Mouse (Mus musculus): ENCODE results near the gene Drg1. TPM values are rescaled to one million over a fixed set of nuclear protein-coding genes. Genes with fewer than 3 reads are reported as not detected.
A peak's percentile ranks its signal among the peaks of the same experiment; 100 is the strongest.

Gene Drg1
- polyA plus RNA-seq (2017; shearing (Covaris generic)) = 100 to 1,000 TPM; 162 to 177 (median 172) TPM

DNA sequence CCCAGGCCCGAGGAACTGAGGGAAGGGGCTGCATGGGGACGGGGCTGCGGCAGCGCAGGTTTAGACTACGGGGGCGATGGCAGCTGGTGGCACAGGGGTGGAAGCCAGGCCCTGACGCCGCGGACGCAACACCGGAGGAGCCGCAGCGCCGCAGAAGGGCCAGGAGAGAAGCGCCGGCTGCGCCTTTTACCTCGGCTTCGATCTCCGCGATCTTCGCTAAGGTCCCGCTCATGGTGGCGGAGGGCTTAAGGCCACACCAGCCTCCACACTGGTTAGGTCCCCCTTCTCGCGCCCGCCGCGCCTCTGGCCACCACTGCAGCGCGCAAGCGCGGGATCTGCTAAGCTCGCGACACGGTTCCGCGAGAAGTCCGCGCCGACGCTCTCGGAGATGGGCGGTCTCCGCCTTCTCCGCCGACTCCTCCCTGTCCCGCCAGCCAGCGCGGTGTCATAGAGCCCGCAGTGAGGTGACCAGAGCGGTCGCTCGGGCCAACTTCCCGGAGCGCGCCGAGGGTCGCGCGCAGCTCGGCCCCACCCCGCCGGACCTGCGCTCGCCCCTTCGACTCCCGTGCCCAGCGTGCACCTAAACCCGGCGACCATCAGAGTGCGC is at the start of gene Drg1:
Drg1 (minus strand) TSS at position 337 of the 607 bp plus-strand sequence.
- peak; percentile 98 for ATAC-seq

DNA sequence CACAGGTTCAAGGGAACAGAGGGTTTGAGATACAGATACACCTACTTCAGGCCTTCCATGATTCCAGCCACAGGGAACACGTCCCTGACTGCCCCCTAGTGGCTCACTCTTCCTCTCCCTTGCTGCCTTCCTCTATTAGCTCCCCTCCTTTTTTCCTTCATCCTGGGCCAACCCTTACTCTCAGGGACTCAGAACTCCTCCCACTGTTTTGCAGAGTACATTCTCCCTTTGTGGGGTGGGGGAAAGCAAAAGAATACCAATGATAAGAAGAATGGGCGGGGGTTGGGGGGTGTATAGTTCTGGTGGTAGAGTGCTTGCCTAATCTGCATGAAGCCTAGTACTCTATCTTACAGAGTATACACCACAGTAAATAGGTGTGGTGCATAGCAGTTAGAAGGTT is 47.9 kb upstream of the Drg1 start:
- no peak for ATAC-seq

DNA sequence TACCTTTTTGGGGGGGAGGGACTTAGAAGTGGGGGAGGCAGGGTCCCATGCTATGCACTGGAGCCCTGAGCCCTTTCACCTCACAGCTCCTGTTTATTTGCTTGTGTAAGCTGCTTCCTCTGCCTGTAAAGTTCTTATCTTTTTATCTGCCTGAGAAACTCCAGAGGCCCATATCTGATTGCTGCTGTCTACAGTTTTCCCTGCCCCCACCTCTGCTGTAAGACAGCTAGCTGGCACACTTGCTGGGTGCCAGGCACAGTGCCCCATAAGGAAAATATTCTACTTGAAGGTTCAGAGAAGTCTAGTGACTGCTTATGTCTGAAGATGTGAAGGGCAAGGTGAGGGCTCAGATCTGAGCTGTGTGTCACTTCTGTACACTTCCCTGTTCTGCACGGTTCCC is 47.1 kb upstream of the Drg1 start:
- ATAC-seq = peak; percentile 43

DNA sequence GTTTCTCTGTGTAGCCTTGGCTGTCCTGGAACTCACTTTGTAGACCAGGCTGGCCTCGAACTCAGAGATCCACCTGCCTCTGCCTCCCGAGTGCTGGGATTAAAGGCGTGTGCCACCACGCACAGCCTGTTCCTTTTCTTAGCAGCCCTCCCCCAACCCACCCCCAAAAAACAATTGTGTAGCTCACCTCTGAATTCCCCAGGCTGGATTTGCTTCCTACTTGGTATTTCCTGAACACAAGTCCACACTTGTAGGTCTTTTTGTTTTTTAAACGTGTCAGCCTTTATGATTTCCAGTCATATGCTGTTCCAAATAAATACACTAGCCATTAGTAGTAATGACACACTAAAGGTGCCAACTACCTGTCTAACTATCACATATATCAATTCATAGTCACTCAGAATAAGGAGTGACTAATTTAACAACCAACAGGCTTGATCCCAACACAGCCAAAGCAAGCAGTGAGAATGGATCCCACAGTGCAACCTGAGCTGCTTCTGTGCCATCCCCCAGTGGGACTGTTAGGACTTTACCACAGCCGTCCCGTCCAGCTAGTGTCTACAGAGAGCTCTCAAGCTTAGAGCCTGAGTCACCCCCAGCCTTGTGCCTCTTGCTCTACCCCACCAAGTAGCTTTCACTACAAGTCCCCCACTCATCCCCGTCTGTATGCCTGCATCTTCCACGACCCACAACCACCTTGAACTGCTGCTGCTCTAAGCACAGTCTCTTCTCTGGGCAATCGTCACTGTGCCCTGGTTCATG is 45.6 kb upstream of the Drg1 start:
- no peak for ATAC-seq

DNA sequence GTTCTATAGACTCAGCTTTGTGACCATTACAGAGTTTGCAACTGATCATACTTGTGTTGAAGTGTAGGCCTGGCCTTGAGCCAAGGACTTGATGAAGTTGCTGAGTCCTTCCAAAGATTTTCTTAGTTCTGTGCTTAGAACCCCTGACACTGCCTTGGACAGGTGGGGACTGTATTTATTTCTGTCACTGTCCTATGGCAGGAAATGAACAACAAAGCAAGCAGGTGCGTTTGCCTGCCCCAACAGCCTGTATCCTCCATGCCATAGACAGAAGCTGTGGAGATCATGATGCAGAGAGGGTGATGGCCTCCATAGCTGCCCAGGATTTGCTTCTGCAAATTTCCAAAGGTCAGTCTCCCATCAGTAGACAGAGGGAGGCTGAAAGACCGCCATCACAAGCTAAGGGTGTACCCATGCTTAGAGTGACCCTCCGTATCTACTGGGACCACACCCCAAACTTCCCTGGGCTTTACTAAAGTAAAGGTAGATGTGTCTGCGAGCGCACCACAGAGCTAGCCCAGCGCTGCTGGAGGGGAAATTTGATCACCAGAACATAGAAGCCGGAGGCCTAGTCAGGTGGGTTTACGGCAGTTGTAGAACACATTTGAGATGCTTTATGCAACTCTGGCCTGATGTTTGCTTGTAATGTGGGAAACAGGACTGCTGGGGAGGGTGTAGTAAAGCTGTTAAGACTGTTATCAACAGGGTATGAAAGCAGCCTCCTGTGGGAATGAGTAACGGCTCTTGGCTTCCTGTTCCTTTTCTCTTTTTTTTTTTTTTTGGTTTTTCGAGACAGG is 44.8 kb upstream of the Drg1 start:
- ATAC-seq = no peak

DNA sequence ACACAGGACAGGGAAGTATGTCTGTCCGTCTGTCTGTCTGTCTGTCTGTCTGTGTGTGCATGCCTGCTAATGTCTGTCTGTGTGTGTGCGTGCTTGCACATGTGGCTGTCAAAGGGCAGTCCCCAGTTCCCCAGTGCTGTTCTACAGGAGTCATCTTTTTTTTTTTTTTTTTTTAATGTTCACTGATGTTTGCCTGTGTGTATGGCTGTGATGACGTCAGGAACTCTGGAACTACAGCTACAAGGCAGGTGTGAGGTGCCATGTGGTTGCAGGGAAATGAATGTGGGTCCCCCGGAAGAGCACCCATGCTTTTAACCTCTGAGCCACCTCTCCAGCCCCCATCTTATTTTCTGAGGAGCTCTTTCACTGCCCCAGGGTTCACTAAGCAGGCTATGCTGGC is 43.7 kb upstream of the Drg1 start:
- no peak for ATAC-seq

DNA sequence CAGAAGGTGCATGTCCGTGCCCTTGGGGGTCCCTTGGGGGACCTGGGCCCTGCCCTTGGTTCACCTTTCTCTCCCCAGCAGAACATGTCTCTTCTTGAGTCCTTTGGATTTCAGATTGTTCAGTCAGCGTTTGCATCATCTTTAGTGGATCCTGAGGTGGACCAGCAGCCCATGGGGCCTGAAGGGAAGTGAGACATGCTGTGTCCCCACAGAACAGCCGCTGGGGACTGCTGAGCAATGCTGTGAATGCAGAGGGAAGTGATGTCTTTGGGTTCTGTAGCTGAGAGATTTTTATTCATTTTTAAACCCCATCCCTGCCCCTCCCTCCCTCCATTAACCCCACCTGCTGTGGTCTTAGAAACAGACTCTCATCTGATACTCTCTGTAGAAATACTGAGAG is 41.7 kb upstream of the Drg1 start:
- no peak for ATAC-seq

DNA sequence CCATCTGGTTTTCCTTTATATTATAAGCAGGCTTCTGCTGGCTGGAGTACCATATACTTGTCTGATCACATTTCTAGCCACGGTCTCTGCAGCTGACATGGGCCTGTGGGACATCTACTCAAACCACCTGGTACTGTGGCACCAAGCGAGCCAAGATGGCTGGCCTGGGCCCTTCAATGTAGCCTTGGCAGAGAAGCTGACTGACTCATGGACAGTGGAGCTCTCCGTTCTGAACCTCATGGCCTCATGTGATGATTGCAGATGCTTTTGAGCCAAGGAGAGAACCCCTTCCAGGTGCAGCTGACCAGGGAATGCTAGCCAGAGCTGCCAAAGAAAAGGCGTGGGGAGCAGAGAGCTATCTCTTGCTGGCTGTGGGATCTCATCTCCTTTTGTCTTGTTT is 39.6 kb upstream of the Drg1 start:
- no peak for ATAC-seq

DNA sequence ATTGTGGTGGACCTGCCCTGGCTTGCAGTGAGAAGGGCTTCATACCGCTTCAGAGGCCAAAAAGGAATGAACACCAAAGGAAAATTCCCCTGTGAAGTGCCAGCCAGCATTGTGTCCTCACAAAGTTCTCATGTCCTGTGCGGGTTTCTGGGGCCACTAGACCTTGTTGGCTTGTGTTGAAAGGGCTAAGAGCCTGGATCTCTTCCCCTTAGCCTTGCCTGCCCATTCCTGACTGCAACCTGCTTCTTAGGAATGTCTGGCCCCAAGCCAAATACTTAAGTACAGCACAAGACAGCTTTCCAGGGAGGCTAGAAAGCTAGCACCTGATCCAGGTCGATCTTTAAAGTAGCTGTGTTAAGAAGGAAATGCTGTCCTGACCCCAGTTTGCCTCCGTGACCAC is 36.6 kb upstream of the Drg1 start:
- no peak for ATAC-seq

DNA sequence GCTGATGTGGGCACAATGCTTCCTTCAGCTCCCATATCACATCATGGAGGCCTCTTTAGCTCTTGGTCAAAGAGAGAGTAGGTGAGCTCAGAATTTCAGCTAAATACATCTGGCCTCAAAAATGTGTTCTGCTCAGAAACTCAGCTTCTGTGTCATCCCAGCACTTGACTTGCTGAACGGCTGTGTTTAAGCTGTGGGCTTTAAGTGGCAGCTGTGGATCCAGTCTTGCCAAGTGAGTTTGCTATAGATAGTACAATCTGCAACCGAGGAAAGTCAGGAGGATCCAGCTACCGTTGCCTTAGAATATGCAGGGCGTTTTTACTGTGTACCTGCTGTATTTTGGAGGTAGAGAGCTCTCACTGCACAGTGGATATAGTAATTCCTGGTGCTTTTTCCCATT is 36.2 kb upstream of the Drg1 start:
- ATAC-seq = no peak

DNA sequence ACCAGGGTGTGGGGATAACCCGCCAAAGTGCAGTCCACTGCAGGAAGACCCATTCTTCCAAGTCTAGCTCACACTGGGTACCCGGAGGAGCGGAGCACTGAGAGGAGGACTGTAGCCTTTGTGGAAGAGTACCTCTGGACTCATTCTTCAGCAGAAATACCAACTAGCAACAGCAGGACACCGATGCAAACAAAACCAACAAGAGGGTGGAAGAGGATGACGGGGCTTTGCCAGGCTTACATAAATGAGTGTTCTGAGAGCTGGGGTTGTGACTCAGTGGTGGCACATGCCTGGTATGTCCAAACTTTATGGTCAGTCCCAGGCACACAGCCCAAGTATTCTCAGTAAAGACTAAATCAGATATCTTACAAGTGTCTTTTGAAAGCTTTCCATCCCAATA is 34.9 kb upstream of the Drg1 start:
- ATAC-seq = no peak

DNA sequence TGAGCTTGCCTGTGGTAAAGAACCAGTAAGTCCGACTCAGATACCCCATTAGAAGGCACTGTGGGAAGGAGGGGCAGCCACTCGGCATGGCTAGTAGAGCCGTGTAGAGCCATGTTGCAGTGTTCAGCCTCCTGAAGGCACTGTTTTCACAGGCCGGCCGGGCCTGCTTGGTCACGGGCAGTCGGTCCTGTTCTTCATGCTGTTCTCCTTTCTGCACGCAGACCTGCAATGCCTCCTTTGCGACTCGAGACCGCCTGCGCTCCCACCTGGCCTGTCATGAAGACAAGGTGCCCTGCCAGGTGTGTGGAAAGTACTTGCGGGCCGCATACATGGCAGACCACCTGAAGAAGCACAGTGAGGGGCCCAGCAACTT is 32.6 kb upstream of the Drg1 start:
- ATAC-seq = no peak

DNA sequence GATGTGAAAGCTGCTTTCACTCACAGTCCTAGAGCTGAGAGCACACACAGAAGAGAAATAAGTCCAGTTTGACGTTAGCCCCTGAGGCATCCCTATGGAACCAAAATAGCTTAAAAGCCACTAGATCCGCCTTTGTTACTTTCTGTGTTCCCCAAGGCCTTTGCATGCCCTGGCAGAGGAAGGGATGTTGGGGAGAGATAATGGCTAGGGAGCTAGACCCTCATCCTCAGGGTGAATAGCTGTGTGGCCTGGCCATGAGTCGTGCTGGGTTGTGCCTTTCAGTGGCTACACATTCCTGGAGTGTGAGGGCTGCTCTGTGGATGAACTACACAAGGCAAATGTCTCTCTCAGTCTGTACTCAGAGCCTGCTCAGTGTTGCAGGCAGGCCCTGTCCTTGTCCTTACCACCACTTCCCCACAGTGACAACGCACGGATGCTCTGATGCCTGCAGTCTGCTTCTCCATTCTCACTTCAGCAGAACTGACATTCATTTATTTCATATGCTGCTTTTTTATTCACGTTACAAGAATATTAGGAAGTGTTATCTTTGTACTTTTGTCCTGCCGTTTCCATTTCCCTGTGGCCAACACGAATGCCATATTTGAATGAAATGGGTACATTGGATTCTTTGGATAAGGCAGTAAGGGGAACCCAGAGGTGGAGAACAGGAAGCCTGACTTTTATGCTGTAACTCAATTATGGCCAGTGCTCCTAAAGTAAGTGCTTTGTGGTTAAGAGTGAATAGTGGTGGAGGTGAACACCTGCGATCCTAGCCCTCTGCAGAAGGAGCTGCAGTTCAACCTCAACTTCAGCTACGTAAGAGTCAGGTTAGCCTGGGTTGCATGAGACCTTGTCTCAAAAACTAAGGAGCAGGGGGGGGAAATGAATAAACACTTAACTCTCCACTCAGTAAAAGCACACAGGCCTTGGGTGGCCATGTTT is 31.9 kb upstream of the Drg1 start:
- ATAC-seq = no peak

DNA sequence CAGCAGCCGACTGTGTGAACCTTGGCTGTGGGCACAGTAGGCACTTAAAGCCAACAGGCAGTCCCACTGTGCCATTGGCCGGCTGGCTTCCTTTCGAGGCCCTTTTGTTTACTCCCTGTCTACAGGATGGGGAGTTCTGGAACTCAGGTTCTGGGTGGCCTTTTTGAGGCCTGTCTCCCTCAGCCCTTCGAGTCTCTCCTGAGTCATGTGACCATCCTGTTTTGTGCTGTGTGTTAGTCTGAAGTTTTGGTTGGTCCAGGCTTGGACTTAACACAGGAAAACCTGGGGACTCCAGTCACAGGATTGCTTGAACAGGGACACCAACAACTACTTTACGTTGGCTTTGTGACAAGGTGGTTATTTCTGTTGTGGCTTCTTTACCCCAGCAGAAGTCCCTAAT is 29.8 kb upstream of the Drg1 start:
- ATAC-seq = no peak

DNA sequence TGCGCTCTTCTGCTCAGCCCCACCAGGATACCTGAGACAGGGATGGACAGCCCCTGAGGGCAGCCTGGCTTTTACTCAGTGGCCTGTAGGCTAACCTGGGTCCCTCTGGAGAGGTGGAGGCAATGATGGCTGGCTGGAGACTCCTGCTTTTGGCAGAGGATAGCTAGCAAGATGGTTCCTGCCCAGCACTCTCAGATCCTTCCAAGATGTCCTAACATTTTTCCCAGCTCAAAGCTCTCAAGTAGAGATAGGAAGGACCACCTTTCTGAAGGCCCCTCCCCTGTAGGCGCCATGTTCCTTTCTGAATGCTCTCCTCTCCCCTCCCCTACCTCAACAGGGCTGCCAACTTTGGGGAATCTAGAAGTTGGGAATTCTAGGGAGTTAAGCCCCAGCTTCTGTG is 28.4 kb upstream of the Drg1 start:
- ATAC-seq = no peak

DNA sequence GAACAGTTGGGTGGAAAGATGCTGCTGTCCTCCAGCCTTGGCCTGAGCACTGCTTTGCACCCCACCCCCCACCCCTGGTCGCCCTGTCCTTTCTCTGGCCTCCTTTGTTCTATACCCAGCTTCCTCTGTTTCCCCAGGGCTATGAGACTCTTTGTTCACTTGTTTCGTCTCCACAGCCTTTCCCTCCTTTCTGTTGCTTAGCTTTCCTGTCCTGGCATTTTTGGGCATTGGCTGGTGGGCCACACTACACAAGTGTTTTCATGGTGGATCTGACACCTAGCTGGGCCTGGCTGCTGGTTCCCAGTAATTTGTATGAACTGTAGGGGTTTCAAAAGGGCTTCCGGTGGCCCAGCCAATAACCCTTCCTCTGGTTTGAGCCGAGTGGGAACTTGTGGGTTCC is 27.1 kb upstream of the Drg1 start:
- ATAC-seq = no peak

DNA sequence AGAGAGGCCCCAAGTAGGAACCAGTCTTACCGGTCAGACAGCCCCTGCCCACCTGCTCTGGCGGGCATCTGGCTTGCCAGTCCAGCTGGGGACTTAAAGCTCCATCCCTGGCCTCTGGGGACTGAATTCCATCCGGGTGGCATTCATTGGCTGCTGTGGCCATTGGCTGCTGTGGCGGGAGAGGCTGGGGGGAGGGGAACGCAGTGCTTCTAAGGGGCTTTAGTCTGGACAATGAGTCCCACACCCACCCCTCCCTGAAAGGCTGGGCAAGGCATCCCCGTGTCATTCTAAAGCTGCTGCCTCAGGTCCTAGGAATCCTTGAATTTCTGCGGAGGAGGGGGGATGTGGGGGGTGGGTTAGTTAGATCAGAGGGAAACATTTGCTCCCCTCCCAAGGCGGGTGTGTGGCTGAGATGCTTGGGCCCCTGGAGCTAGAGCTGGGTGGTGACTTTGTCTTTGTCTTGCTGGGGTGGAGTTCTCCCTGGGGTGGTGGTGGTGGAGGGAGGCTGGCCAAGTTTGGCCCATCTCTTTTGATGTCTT is 26.6 kb upstream of the Drg1 start:
- no peak for ATAC-seq

DNA sequence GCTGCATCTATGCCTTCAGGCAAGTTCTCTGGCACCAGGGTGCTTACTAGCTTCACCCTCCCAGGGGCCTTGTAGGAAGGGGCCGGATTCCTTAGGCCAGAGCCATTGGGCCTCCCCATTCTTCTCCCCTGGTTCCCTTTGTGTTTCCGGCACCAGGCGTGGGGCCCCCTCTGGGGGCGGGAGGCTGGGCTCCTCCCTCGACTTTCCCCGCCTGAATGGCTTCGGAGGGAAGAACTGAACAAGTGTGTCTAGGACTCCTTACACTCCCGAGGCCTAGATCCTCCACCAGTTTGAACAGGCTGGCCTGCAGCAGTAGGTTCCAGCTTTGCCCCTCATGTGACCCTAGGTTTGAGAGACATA is 25.8 kb upstream of the Drg1 start:
- no peak for ATAC-seq

DNA sequence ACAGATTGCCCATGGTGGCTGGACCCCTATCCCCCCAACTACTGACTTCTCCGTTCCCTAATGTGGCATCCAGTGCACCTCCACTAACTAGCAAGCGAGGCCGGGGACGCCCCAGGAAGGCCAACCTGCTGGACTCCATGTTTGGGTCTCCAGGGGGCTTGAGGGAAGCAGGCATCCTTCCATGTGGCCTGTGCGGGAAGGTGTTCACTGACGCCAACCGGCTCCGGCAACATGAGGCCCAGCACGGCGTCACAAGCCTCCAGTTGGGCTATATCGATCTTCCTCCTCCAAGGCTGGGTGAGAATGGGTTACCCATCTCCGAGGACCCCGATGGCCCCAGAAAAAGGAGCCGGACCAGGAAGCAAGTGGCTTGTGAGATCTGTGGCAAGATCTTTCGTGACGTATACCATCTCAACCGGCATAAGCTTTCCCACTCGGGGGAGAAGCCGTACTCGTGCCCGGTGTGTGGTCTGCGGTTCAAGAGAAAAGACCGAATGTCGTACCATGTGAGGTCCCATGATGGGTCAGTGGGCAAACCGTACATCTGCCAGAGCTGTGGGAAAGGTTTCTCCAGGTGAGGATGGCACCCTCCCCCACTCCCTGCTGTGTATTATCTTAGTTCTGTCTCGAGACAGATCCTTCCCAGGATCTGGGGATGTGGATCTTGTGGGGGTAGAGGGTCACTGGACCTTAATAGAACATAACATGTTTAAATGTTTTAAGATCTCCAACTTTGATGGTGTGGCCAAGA is 25.3 kb upstream of the Drg1 start:
- ATAC-seq = no peak

DNA sequence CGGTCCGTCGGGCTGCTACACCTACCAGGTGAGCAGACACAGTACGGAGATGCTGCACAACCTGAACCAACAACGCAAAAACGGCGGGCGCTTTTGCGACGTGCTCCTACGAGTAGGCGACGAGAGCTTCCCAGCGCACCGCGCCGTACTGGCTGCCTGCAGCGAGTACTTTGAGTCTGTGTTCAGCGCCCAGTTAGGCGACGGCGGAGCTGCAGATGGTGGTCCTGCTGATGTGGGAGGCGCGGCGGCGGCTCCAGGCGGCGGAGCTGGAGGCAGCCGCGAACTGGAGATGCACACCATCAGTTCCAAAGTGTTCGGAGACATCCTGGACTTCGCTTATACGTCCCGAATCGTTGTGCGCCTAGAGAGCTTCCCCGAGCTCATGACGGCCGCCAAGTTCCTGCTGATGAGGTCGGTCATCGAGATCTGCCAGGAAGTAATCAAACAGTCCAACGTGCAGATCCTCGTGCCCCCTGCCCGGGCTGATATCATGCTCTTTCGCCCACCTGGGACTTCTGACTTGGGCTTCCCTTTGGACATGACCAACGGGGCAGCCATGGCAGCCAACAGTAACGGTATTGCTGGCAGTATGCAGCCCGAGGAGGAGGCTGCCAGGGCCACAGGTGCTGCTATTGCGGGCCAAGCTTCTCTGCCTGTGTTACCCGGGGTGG is 24.6 kb upstream of the Drg1 start:
- no peak for ATAC-seq

Data from inflammation-experienced regulatory T-cells, adult 6 months (primary cell).